Mouse (Mus musculus) layer of hippocampus, postnatal 10 days (tissue): ENCODE results near the gene Plppr1. TPM values are rescaled to one million over a fixed set of nuclear protein-coding genes. Genes with fewer than 3 reads are reported as not detected.

Experiments used
- DNase-seq, 2 experiments: peaks; one replicate each; pipeline ENCODE4 v3.0.0; 2021; ENCODE audit warnings: low spot score in 2 of 2
- long read RNA-seq: library from polyadenylated mRNA; stranded (forward); transcript quantifications from one replicate; pipeline ENCODE4 v2.0.0, GENCODE M21; 2023
- total RNA-seq, 2 experiments: library from RNA; stranded (reverse); gene quantifications; 2 replicates each; pipeline ENCODE4 v1.2.3; 2021

The Plppr1 gene
- 10 to 100 TPM; 36.6 to 38.4 TPM for total RNA-seq
- long read RNA-seq, transcript Plppr1-201 (8 exons, 3,940 nt), result major isoform, 40 of 70 reads
- long read RNA-seq, partial matches to known transcripts, result 2 of 70 reads
- long read RNA-seq, other reads (novel, unspliced or antisense), result 28 of 70 reads

- DNase-seq, result peak; percentile 64 to 75
Observed at GRCm38 (mm10) chr4:49059021-49059401, at the start of gene Plppr1. Gene Plppr1 (plus strand): TSS chr4:49059273.

GRCm38 (mm10) chr4:49016701-49017100, 42.4 kb upstream of the Plppr1 start:
- no peak for DNase-seq

- no peak for DNase-seq
Observed at GRCm38 (mm10) chr4:49023221-49023620, 35.9 kb upstream of the Plppr1 start.

GRCm38 (mm10) chr4:49038311-49038710, 20.8 kb upstream of the Plppr1 start:
- DNase-seq, result no peak

GRCm38 (mm10) chr4:49039854-49040253, 19.2 kb upstream of the Plppr1 start:
- DNase-seq, result no peak

GRCm38 (mm10) chr4:49041655-49042054, 17.4 kb upstream of the Plppr1 start:
- DNase-seq, result peak; percentile 25 to 42

- no peak for DNase-seq
Observed at GRCm38 (mm10) chr4:49050628-49051027, 8.4 kb upstream of the Plppr1 start.

GRCm38 (mm10) chr4:49057916-49058315, 1.2 kb upstream of the Plppr1 start:
- no peak for DNase-seq

- DNase-seq, result no peak
Observed at GRCm38 (mm10) chr4:49058557-49058956, 516 bp upstream of the Plppr1 start.

GRCm38 (mm10) chr4:49059402-49060381, 619 bp downstream of the Plppr1 start:
- DNase-seq, result peak; percentile 48 to 65

- DNase-seq, result no peak
Observed at GRCm38 (mm10) chr4:49069471-49069870, 10.4 kb downstream of the Plppr1 start.

- peak; percentile 57 to 65 for DNase-seq
Observed at GRCm38 (mm10) chr4:49072886-49073285, 13.8 kb downstream of the Plppr1 start.

GRCm38 (mm10) chr4:49075881-49076280, 16.8 kb downstream of the Plppr1 start:
- DNase-seq, result no peak

- no peak for DNase-seq
Observed at GRCm38 (mm10) chr4:49079399-49079798, 20.3 kb downstream of the Plppr1 start.

GRCm38 (mm10) chr4:49088205-49088604, 29.1 kb downstream of the Plppr1 start:
- no peak for DNase-seq

- DNase-seq, result no peak
Observed at GRCm38 (mm10) chr4:49090461-49090860, 31.4 kb downstream of the Plppr1 start.

- no peak for DNase-seq
Observed at GRCm38 (mm10) chr4:49099448-49099847, 40.4 kb downstream of the Plppr1 start.

- no peak for DNase-seq
Observed at GRCm38 (mm10) chr4:49101934-49102768, 43.1 kb downstream of the Plppr1 start.

GRCm38 (mm10) chr4:49102769-49103193, 43.7 kb downstream of the Plppr1 start:
- DNase-seq, result no peak

GRCm38 (mm10) chr4:49104860-49105259, 45.8 kb downstream of the Plppr1 start:
- no peak for DNase-seq

GRCm38 (mm10) chr4:49107895-49108294, 48.8 kb downstream of the Plppr1 start:
- DNase-seq, result no peak
